Mouse (Mus musculus) brain, embryonic 14.5 days (tissue): ENCODE data around the gene Ppp1r32.

Experiments
- CTCF ChIP-seq: fragments of 200-500 bp; IDR thresholded peaks from 2 replicates; pipeline ENCODE4 v1.5.1; 2012; ENCODE audit warnings: inconsistent platforms, mild to moderate bottlenecking, moderate library complexity, borderline replicate concordance; ENCODE audit not compliant: insufficient read depth, insufficient read length; ENCODE audit errors: extremely low read depth
- POLR2A ChIP-seq: fragments of 200-500 bp; IDR thresholded peaks from 2 replicates; pipeline ENCODE4 v1.6.1; 2012; ENCODE audit warnings: mild to moderate bottlenecking, inconsistent platforms, borderline replicate concordance; ENCODE audit not compliant: poor library complexity, insufficient read depth, insufficient read length, severe bottlenecking; ENCODE audit errors: extremely low read depth

DNA sequence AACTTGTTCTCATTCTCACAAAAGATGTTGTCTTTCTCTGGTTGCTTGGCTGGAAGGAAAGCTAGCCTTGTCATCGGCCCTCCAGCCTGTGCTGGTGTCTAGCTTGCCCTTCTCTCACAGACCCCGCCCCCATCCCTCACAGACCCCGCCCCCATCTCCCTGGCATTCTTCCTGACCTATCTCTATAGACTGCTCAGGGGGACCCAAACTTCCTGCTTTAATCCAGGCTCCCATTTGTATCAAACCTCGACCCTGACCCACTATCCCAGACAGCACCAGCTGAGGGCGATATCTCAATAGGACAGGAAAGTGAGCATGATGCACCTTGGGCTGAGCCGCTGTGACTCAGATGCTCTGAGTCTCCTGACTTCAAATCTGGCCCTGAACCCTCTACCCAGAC, 8.9 kb downstream of the Ppp1r32 start:
- TF ChIP-seq POLR2A = no peak
- 0 out of 2 replicates have a peak, but pooled peaks have one; percentile 9 for TF ChIP-seq CTCF
